Mouse (Mus musculus): ENCODE results near the gene Phtf1.

GRCm38 (mm10) chr3:104009924-104010662 lies 42.2 kb downstream of the Phtf1 start:
- TF ChIP-seq CTCF (IDR thresholded peaks at IDR 0.05; ENCODE audit: insufficient read depth, low read length) (peak; percentile 24; the same call in 1 of the 2 replicates), POLR2A (IDR thresholded peaks at IDR 0.05; ENCODE audit: borderline replicate concordance, extremely low read depth, low read depth, low read length) (no peak)
